Mouse (Mus musculus) olfactory bulb, adult 2 months (tissue): ENCODE measurements around the gene Atp6v0e.

Source experiments
- CTCF ChIP-seq: fragments of 200-500 bp; IDR thresholded peaks from 2 replicates; pipeline ENCODE4 v1.5.1; 2012; ENCODE audit warnings: low read depth, mild to moderate bottlenecking, low read length, moderate library complexity; ENCODE audit not compliant: insufficient read depth
- POLR2A ChIP-seq: fragments of 200-500 bp; IDR thresholded peaks from 2 replicates; pipeline ENCODE4 v1.6.1; 2012; ENCODE audit warnings: mild to moderate bottlenecking, low read depth, low read length, moderate library complexity; ENCODE audit not compliant: insufficient read depth

DNA sequence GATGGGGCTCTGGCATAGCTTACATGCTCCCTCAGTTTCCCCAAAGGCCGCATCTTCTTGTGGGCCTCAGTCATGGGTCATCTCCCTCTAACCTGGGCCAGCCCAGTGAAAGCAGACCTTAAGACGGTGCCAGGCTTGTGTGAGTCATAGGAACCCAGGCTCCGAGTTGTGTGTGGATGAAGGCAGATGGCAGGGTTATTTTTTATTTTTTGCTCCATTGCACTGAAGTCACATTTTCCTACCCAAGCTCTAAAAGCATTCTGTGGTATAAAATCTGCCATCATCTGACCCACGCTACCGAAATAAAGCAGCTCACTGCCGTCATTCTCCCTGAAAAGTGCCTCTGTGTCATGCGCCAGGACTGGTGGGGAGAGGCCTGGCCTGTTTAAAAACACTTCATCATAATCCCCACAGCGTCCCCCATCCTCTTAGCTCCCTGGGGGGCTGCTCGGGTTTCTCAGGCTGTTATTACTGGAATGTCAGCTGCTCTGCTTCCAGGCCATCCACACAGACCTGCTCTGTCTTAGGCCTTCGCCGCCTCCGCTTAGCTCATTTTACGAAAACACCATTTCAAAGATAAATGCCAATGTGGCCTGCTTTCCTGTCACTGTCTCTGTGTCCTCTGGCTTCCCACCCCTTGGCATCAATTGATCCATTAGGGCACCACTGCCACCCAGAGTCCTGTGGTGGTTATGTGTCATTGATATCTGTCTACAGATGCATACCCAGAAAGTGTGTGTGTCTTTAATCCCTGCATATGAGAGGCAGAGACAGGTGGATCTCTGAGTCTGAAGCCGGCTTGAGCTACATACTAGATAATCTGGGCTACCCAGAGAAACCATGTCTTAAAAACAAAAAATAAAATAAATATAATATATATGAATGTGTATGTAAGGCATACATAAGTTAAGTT lies 12.3 kb upstream of the Atp6v0e start:
- no peak for TF ChIP-seq POLR2A
- no peak for TF ChIP-seq CTCF
